Mouse (Mus musculus) neutrophil, adult 5-6 weeks (primary cell): ENCODE measurements around the gene Samd15. TPM values are rescaled to one million over a fixed set of nuclear protein-coding genes. Genes with fewer than 3 reads are reported as not detected.

ENCODE experiments used
- ATAC-seq: fragments of 151-379, 151-347 bp; 2 replicates; pipeline ENCODE4 v1.8.0; 2017; ENCODE audit warnings: mild to moderate bottlenecking, moderate TSS enrichment; ENCODE audit not compliant: insufficient number of reproducible peaks, poor library complexity, low FRiP score, severe bottlenecking; ENCODE audit errors: extremely low read depth
- total RNA-seq: library from RNA; stranded (forward); fragments of 200-1000 nt; gene quantifications from 2 replicates; pipeline ENCODE4 v1.2.3, GENCODE M21; 2017

Samd15 gene
- total RNA-seq, 1 experiment from 2014 or later: 3.5 TPM

GRCm38 (mm10) chr12:87224950-87225349 lies 25.4 kb downstream of the Samd15 start:
- ATAC-seq: no peak

- ATAC-seq: no peak
Observed at GRCm38 (mm10) chr12:87226801-87227200, 27.3 kb downstream of the Samd15 start.

- ATAC-seq: no peak
Observed at GRCm38 (mm10) chr12:87229633-87230032, 30.1 kb downstream of the Samd15 start.

GRCm38 (mm10) chr12:87230379-87230895 lies 30.9 kb downstream of the Samd15 start:
- no peak for ATAC-seq

- ATAC-seq: peak; percentile 80
Observed at GRCm38 (mm10) chr12:87236882-87237483, 37.5 kb downstream of the Samd15 start.

- ATAC-seq: no peak
Observed at GRCm38 (mm10) chr12:87238632-87239031, 39.1 kb downstream of the Samd15 start, which contains the start of gene Noxred1. Noxred1 (minus strand) TSS chr12:87238732.

GRCm38 (mm10) chr12:87250161-87250560 lies 50.6 kb downstream of the Samd15 start:
- no peak for ATAC-seq

GRCm38 (mm10) chr12:87253878-87254277 lies 54.4 kb downstream of the Samd15 start:
- no peak for ATAC-seq

GRCm38 (mm10) chr12:87256629-87257028 lies 57.1 kb downstream of the Samd15 start:
- ATAC-seq: no peak

- ATAC-seq: no peak
Observed at GRCm38 (mm10) chr12:87260562-87260961, 61.0 kb downstream of the Samd15 start.

Other genes with a start within 250 kb of the Samd15 start
- gene Zdhhc22, start 209.3 kb upstream of the Samd15 start, total RNA-seq: not detected in 2 replicates
- gene Tmem63c, start 178.4 kb upstream of the Samd15 start, total RNA-seq: not detected in 2 replicates
- gene Ngb, start 97.2 kb upstream of the Samd15 start, total RNA-seq: not detected in 2 replicates
- gene Gstz1, start 52.6 kb upstream of the Samd15 start, total RNA-seq: 6.9 and 10.2 TPM in 2 replicates
- gene Pomt2, start 51.8 kb upstream of the Samd15 start, total RNA-seq: 4.2 and 8.1 TPM in 2 replicates
- gene Tmed8, start 731 bp downstream of the Samd15 start, total RNA-seq: 43.3 and 44.7 TPM in 2 replicates
- gene Noxred1, start 39.0 kb downstream of the Samd15 start, total RNA-seq: 16.8 and 20.3 TPM in 2 replicates
- gene Vipas39, start 66.5 kb downstream of the Samd15 start, total RNA-seq: 50.5 and 52.8 TPM in 2 replicates
- gene Ahsa1, start 66.8 kb downstream of the Samd15 start, total RNA-seq: 113 and 118 TPM in 2 replicates
- gene Ism2, start 100.0 kb downstream of the Samd15 start, total RNA-seq: not detected in 2 replicates
- 133 and 147 TPM in 2 replicates for gene Sptlc2, start 188.6 kb downstream of the Samd15 start, total RNA-seq
- 12.0 and 16.2 TPM in 2 replicates for gene Slirp, start 244.2 kb downstream of the Samd15 start, total RNA-seq
- 44.8 and 75.5 TPM in 2 replicates for gene Alkbh1, start 244.3 kb downstream of the Samd15 start, total RNA-seq